Mouse (Mus musculus) retina, postnatal 1 day (tissue): ENCODE measurements at regions not wholly inside any gene's neighbourhood (a gene's known extent, or its start where the extent isn't known, plus 50 kb on each side); places are given as distances from the start of the nearest gene placed in this dataset.

ENCODE experiments used
- DNase-seq: peaks from one replicate; pipeline ENCODE4 v3.0.0-alpha.2; 2012

DNA sequence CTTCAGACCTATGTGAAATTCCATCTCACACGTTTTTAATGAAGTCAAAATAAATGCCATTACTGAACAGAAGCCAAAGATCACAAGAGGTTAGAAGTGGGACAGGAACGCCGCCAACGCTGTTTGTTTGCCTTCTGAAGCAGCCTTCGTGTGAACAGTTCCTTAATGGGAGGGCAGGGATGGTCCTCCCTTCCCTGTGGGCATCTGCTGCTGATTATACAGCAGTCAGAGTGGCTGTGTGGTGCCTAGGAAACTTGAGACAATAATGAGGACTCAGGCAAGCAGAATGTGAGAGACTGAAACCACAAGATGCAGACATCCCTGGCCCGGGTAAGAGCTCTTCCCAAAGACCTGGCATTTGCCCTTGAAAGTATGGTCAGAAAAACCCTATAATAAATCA is 164.3 kb downstream of the Cxcl12 start:
- DNase-seq: no peak

- no peak for DNase-seq
Measured at GRCm38 (mm10) chr6:117342123-117342522, 173.8 kb downstream of the Cxcl12 start.

GRCm38 (mm10) chr6:117347356-117347755 is 179.0 kb downstream of the Cxcl12 start:
- no peak for DNase-seq

GRCm38 (mm10) chr6:117351846-117352245 is 183.5 kb downstream of the Cxcl12 start:
- no peak for DNase-seq

GRCm38 (mm10) chr6:117353091-117353490 is 184.8 kb downstream of the Cxcl12 start:
- DNase-seq: no peak

- DNase-seq: no peak
Measured at GRCm38 (mm10) chr6:117356101-117356500, 187.8 kb downstream of the Cxcl12 start.

DNA sequence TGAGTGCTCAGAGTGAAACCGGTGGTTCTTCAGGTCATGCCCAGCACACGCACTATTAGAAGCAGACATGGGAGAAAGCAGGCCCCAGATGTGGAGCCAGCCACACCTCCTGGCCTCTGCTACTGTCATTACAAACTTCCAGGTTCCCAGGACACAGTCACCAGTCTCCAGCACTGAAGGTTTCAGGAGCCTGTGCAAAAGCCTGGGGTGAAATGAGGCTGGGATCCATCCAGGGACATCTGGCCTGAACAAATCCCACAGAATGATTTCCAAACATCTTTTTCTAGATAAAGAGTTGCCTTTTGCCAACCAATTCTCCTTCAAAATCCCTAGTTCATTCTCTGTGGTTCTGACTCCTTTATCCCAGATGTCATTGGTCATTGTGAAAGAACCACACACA is 191.1 kb downstream of the Cxcl12 start:
- DNase-seq: no peak

DNA sequence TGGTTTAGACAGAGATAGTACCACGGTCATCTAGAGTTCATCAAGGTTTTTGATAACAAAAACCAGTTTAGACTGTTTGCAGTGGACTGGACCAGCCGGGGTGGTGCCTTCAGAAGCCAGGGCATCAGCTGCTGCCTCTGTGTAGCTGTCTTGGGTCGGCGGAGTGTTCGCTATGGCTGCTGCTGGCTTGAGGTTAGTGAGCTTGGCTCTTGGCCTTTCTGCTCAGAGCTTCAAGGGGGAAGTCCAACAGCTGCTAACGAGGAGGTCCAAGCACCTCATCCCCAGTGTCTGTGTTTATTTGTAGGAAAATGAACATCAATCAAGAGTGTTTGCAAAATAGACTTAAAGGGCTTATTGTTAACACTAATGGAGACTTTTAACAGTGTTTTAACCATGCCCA is 198.2 kb downstream of the Cxcl12 start:
- no peak for DNase-seq

- DNase-seq: no peak
Measured at GRCm38 (mm10) chr6:117375989-117376388, 207.7 kb downstream of the Cxcl12 start.

DNA sequence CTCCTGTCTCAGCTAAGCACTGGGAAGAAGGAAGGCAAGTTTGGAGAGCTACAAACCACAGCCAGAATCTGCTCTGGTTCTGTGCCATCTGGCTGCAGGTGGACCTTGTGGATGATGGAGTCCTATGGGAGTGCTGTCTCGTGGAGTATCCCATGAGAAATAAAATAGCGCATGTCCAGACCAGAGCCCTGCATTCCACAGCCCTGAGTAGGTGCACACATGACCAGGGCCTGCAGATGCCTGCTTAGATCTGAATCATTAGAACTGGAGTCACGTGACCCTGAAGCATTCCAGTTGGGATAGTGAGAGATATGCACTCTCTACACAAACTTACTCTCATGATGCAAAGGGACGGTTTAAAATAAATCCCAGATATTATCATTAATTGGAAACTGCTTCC is 211.6 kb downstream of the Cxcl12 start:
- no peak for DNase-seq

DNA sequence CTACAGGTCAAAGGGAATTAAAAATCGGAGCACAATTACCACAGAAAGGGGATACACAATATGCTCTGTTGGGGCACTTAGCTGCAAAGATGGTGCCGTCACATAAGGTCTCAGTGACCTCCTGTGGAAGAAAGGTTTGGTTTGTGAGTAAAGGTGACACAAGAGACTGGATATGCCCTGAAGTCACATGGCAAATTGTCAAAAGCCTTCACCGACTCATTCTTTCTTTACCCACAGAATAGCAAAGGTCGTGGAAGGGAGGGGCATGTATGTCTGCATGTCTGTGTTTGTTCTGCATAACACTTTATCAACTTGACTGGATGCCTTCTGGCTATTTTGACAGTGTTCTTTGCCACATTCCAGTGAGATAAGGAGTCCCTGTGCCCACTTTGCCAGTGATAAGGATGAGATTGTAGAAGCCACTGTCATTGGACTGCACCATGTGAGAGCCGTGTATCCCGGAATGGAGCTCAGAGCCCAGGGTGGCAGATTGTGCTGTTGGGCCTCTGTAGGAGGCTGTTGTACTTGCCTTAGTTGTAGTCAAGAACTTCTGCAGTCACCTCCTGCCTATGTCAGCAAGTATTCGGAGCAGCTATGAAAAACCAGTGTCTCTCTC is 222.0 kb downstream of the Cxcl12 start:
- peak; percentile 49 for DNase-seq

- DNase-seq: no peak
Measured at GRCm38 (mm10) chr6:117393480-117393879, 225.1 kb downstream of the Cxcl12 start.

GRCm38 (mm10) chr6:117405589-117406311 is 237.4 kb downstream of the Cxcl12 start:
- DNase-seq: peak; percentile 44

DNA sequence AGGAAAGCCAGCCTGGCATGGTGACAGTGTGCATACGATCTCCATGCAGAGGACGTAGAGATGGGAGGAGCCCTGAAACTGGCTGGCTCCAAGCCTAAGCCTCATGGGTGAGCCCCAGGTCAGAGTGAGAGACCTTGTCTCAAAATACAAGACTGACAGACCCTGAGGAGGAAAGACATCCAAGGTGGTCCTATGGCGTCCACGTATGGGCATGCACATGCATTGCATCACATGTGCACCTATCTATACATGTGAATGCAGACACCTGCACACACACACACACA is 237.9 kb downstream of the Cxcl12 start:
- DNase-seq: no peak

- DNase-seq: peak; percentile 54
Measured at GRCm38 (mm10) chr6:117406757-117407156, 238.4 kb downstream of the Cxcl12 start.

- peak; percentile 20 for DNase-seq
Measured at GRCm38 (mm10) chr6:117407206-117407858, 239.0 kb downstream of the Cxcl12 start.

- DNase-seq: no peak
Measured at GRCm38 (mm10) chr6:117407953-117408352, 239.6 kb downstream of the Cxcl12 start.

GRCm38 (mm10) chr6:117408971-117409783 is 240.8 kb downstream of the Cxcl12 start:
- no peak for DNase-seq

- no peak for DNase-seq
Measured at GRCm38 (mm10) chr6:117414926-117415325, 246.6 kb downstream of the Cxcl12 start.

DNA sequence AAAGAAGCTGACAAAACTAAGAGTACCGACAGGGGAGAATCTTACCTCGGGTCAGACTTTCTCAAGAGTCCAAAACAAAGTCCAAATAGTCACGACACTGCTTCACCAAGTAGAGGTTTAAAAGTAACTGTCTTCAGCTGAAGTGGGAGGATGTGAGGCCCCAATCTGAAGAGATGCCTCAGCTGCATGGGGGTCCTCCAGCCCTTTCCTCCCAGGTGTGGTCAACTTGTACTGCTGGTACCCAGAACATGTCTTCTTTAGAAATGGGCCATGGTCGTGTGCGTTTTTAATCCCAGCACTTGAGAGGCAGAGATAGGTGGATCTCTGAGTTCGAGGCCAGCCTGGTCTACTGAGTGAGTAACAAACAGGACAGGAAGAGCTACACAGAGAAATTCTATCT is 247.6 kb downstream of the Cxcl12 start:
- DNase-seq: no peak

- DNase-seq: no peak
Measured at GRCm38 (mm10) chr6:117416461-117416860, 248.1 kb downstream of the Cxcl12 start.

DNA sequence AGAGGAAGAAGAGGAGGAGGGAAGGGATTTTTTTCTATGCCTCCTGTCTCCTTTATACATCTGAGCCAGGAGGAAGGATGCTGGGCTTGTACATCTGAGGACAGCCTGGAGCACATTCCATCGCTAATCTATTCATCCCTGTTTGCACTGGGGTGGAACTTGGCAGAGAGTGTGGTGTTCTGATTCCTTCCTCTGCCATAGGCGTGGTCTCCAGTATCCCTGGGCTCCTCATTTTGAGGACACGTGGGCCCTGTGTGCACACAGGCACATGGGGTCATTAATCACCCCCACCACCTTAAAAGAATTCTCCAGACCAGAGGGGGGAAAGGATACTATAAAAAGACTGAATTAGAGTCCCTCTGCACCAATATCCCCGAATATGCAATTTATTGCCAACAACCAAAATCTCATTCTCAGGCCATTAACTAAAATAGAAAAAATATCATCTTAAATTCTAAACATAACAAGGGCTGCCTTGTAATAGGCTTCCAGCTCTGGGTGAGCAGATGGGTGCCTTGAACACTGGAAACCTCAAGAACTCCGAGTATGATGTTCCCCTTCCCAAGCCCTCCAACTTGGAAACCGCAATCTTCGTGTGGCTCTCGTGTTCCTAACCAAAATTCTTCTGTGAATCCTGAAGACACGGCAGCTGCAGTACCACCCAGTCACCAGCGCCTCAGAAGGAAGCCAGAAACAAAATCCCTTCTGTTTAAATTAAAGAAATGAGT is 254.7 kb downstream of the Cxcl12 start:
- DNase-seq: no peak

GRCm38 (mm10) chr6:117426363-117426762 is 258.0 kb downstream of the Cxcl12 start:
- no peak for DNase-seq
